11 mouse cellular contexts compared by ENCODE assay signal in genomic region chr19:48260671-48261070, GRCm38 (mm10). TPM values are rescaled to one million over a fixed set of nuclear protein-coding genes. Genes with fewer than 3 reads are reported as not detected.
A peak's percentile ranks its signal among the peaks of the same experiment; 100 is the strongest.
DNase-seq lines count a peak whose midpoint lies in the region; ATAC-seq lines count a peak whose summit lies in the region.
"Had no signal": no experiment of that assay in that cellular context is flagged by ENCODE, and none has a peak within 500 bp of the region (broad histone marks: within the 10 kb centered on the region; RNA-seq: fewer than 3 reads in every experiment).

No protein-coding gene starts in this region.

- peaks cover 36% of the 10 kb centered on the region for H3K9me3 ChIP-seq in megakaryocyte, embryonic 14.5 days
- no peaks in the 10 kb centered on the region for H3K9me3 ChIP-seq in intestine, embryonic 15.5 days
- no peaks in the 10 kb centered on the region for H3K9me3 ChIP-seq in kidney, embryonic 15.5 days (replicated peaks)
- H3K9me3 ChIP-seq: limb, embryonic 10.5 days; stomach, embryonic 15.5 days had no signal

- H3K4me1 ChIP-seq in megakaryocyte, embryonic 14.5 days, result no peaks in the 10 kb centered on the region
- H3K4me1 ChIP-seq in intestine, embryonic 15.5 days (replicated peaks), result no peaks in the 10 kb centered on the region
- no peaks in the 10 kb centered on the region for H3K4me1 ChIP-seq in kidney, embryonic 15.5 days
- H3K4me1 ChIP-seq: limb, embryonic 10.5 days; stomach, embryonic 15.5 days had no signal

- 91% methylated on average over 8 of the region's 8 CpGs for WGBS in intestine, embryonic 15.5 days
- whole genome bisulfite sequencing in kidney, embryonic 15.5 days, result 83% methylated on average over 8 of the region's 8 CpGs

- no peaks in the 10 kb centered on the region for H3K36me3 ChIP-seq in megakaryocyte, embryonic 14.5 days (replicated peaks; ENCODE audit: low read length)
- no peaks in the 10 kb centered on the region for H3K36me3 ChIP-seq in intestine, embryonic 15.5 days
- H3K36me3 ChIP-seq in kidney, embryonic 15.5 days, result no peaks in the 10 kb centered on the region
- H3K36me3 ChIP-seq: limb, embryonic 10.5 days; stomach, embryonic 15.5 days had no signal

- no peak overlapping the region for H3K9ac ChIP-seq in intestine, embryonic 15.5 days
- H3K9ac ChIP-seq in kidney, embryonic 15.5 days, result no peak overlapping the region
- H3K9ac ChIP-seq: lung, embryonic 14.5 days; stomach, embryonic 15.5 days had no signal

- no peak overlapping the region for H3K27ac ChIP-seq in intestine, embryonic 15.5 days
- no peak overlapping the region for H3K27ac ChIP-seq in kidney, embryonic 15.5 days
- H3K27ac ChIP-seq: limb, embryonic 10.5 days; stomach, embryonic 15.5 days had no signal

- no peak for ATAC-seq in megakaryocyte, adult 5-6 weeks (ENCODE audit: poor library complexity, severe bottlenecking)
- no peak for ATAC-seq in intestine, embryonic 15.5 days
- ATAC-seq in kidney, embryonic 15.5 days (replicated peaks; ENCODE audit: low FRiP score), result no peak

- no peak overlapping the region for H3K4me2 ChIP-seq in intestine, embryonic 15.5 days (replicated peaks)
- H3K4me2 ChIP-seq in kidney, embryonic 15.5 days, result no peak overlapping the region
- H3K4me2 ChIP-seq: lung, embryonic 14.5 days; stomach, embryonic 15.5 days had no signal

- no peaks in the 10 kb centered on the region for H3K27me3 ChIP-seq in megakaryocyte, embryonic 14.5 days (replicated peaks)
- H3K27me3 ChIP-seq in intestine, embryonic 15.5 days (replicated peaks), result no peaks in the 10 kb centered on the region
- no peaks in the 10 kb centered on the region for H3K27me3 ChIP-seq in kidney, embryonic 15.5 days
- H3K27me3 ChIP-seq: stomach, embryonic 15.5 days had no signal

- peak overlapping the region; percentile 68 for H3K4me3 ChIP-seq in megakaryocyte, embryonic 14.5 days (replicated peaks)
- no peak overlapping the region for H3K4me3 ChIP-seq in intestine, embryonic 15.5 days (replicated peaks)
- no peak overlapping the region for H3K4me3 ChIP-seq in kidney, embryonic 15.5 days (replicated peaks)
- H3K4me3 ChIP-seq: limb, embryonic 10.5 days; stomach, embryonic 15.5 days had no signal

- DNase-seq in frontal cortex, postnatal 25 days (ENCODE audit: low spot score in 2 of 2), result peak; percentile 51 to 57
- DNase-seq in left cerebral cortex, adult 8-10 months (ENCODE audit: low spot score in 2 of 2), result peak; percentile 52 to 92
- no peak for DNase-seq in yolk sac, embryonic 10.5 days (ENCODE audit: low spot score)
- DNase-seq: lung, embryonic 14.5 days had no signal

RNA-seq across cellular contexts. Expression of gene Sorcs3, which starts 54.8 kb away (rescaled TPM):
- polyA plus RNA-seq in megakaryocyte, embryonic 14.5 days (2012; ENCODE audit: insufficient read depth, low replicate concordance), result not detected in 2 replicates
- total RNA-seq in megakaryocyte, adult 5-6 weeks (2015), result not detected in 2 replicates
- total RNA-seq in megakaryocyte, adult 5-6 weeks (2017), result not detected in 2 replicates
- total RNA-seq in left cerebral cortex, adult 8-10 months (2022), result 10 to 100 TPM; 35.3 to 41.6 (median 38.0) TPM
- 0.48 and 0.89 TPM in 2 replicates for polyA plus RNA-seq in intestine, embryonic 15.5 days (2015; fragmentation: Nextera tagmentation; extraction: Ambion mirVana)
- polyA plus RNA-seq in kidney, embryonic 15.5 days (2015; fragmentation: Nextera tagmentation; extraction: Ambion mirVana), result 1.0 and 1.1 TPM in 2 replicates
- total RNA-seq: heart, adult 18-20 months had no signal
